Mouse (Mus musculus) CH12.LX (cell line): Measurements from ENCODE around the gene Ppfibp2. TPM values are rescaled to one million over a fixed set of nuclear protein-coding genes. Genes with fewer than 3 reads are reported as not detected.
A peak's percentile ranks its signal among the peaks of the same experiment; 100 is the strongest.

Experiments
- DNase-seq: peaks from one replicate; pipeline ENCODE4 v3.0.0-alpha.2; 2013; ENCODE audit errors: extremely low read depth
- H3K27ac ChIP-seq: 2 replicates; pipeline ENCODE4 v1.5.1; 2012; ENCODE audit warnings: low read depth, mild to moderate bottlenecking, control low read depth, moderate library complexity; ENCODE audit not compliant: insufficient read depth
- H3K27me3 ChIP-seq: replicated peaks from 2 replicates; pipeline ENCODE3; 2012; ENCODE audit warnings: inconsistent platforms
- H3K36me3 ChIP-seq, 2 experiments: replicated peaks in 1 of 2; 2 replicates each; pipeline versions ENCODE3 to v1.6.1; 2012; ENCODE audit warnings: inconsistent platforms in 1 of 2, low read length in 1 of 2, mild to moderate bottlenecking in 1 of 2, mixed read lengths in 1 of 2, moderate library complexity in 1 of 2; ENCODE audit not compliant: control insufficient read depth in 1 of 2, insufficient read depth in 1 of 2
- H3K4me1 ChIP-seq, 2 experiments: 2 replicates each; pipeline ENCODE4 v1.6.1; 2012; ENCODE audit warnings: inconsistent platforms in 1 of 2, moderate library complexity in 1 of 2; ENCODE audit not compliant: insufficient read depth in 2 of 2, control insufficient read depth in 1 of 2
- H3K4me2 ChIP-seq: 2 replicates; pipeline ENCODE4 v1.6.1; 2012; ENCODE audit warnings: low read depth, mild to moderate bottlenecking, control low read depth; ENCODE audit not compliant: poor library complexity, insufficient read depth, severe bottlenecking
- H3K4me3 ChIP-seq, 3 experiments: fragments of 150-350 bp in 1 of 3; sonication (generic) in 1 of 3; replicated peaks in 1 of 3; 2 replicates each; pipeline versions ENCODE3 to v1.5.1; 2011 to 2012; ENCODE audit warnings: low read depth in 2 of 3, low read length in 2 of 3, mild to moderate bottlenecking in 2 of 3, moderate library complexity in 2 of 3, control low read depth in 1 of 3, improper control_type of control experiment in 1 of 3, inconsistent platforms in 1 of 3, mixed read lengths in 1 of 3; ENCODE audit not compliant: poor library complexity in 1 of 3
- H3K79me2 ChIP-seq: replicated peaks from 2 replicates; pipeline ENCODE4 v1.6.1; 2012; ENCODE audit warnings: mild to moderate bottlenecking, moderate library complexity; ENCODE audit not compliant: control insufficient read depth, poor library complexity, insufficient read depth, severe bottlenecking; ENCODE audit errors: extremely low read depth
- H3K9ac ChIP-seq: 2 replicates; pipeline ENCODE4 v1.6.1; 2012; ENCODE audit warnings: low read depth, mild to moderate bottlenecking, control low read depth, moderate library complexity; ENCODE audit not compliant: insufficient read depth
- H3K9me3 ChIP-seq: replicated peaks from 2 replicates; pipeline ENCODE3; 2012; ENCODE audit warnings: low read length, inconsistent platforms, mixed read lengths
- BHLHE40 ChIP-seq: IDR thresholded peaks from 2 replicates; pipeline ENCODE4 v1.6.1; 2011; ENCODE audit warnings: mild to moderate bottlenecking, low read depth, low read length, improper control_type of control experiment
- CHD1 ChIP-seq: IDR thresholded peaks from 2 replicates; pipeline ENCODE4 v1.6.1; 2012; ENCODE audit warnings: low read depth, low read length, improper control_type of control experiment, inconsistent platforms
- E2F4 ChIP-seq: IDR thresholded peaks from 2 replicates; pipeline ENCODE4 v1.6.1; 2011; ENCODE audit warnings: low read depth, low read length, improper control_type of control experiment; ENCODE audit not compliant: insufficient replicate concordance
- ELF1 ChIP-seq: IDR thresholded peaks from 2 replicates; pipeline ENCODE4 v1.6.1; 2014; ENCODE audit warnings: low read depth, mild to moderate bottlenecking, inconsistent platforms, low read length, improper control_type of control experiment
- EP300 ChIP-seq: IDR thresholded peaks from 2 replicates; pipeline ENCODE4 v1.6.1; 2011; ENCODE audit warnings: low read length, improper control_type of control experiment
- ETS1 ChIP-seq: conservative IDR thresholded peaks from 2 replicates; pipeline ENCODE4 v1.6.1; 2012; ENCODE audit warnings: low read depth, mild to moderate bottlenecking, inconsistent platforms, low read length, improper control_type of control experiment, moderate library complexity
- GABPA ChIP-seq: IDR thresholded peaks from 2 replicates; pipeline ENCODE4 v1.6.1; 2012; ENCODE audit warnings: low read depth, low read length, improper control_type of control experiment, inconsistent platforms; ENCODE audit not compliant: insufficient replicate concordance
- HCFC1 ChIP-seq: IDR thresholded peaks from 2 replicates; pipeline ENCODE4 v1.6.1; 2012; ENCODE audit warnings: low read depth, mild to moderate bottlenecking, inconsistent platforms, low read length, improper control_type of control experiment
- IRF4 ChIP-seq: IDR thresholded peaks from 2 replicates; pipeline ENCODE4 v1.6.1; 2014; ENCODE audit warnings: low read depth, mild to moderate bottlenecking, inconsistent platforms, low read length, improper control_type of control experiment
- JUN ChIP-seq: IDR thresholded peaks from 2 replicates; pipeline ENCODE4 v1.6.1; 2011; ENCODE audit warnings: low read depth, mild to moderate bottlenecking, low read length, improper control_type of control experiment, moderate library complexity; ENCODE audit not compliant: insufficient read depth
- JUND ChIP-seq: conservative IDR thresholded peaks from 2 replicates; pipeline ENCODE4 v1.6.1; 2011; ENCODE audit warnings: low read depth, low read length, improper control_type of control experiment
- KAT2A ChIP-seq: IDR thresholded peaks from 2 replicates; pipeline ENCODE4 v1.6.1; 2012; ENCODE audit warnings: low read length, improper control_type of control experiment, inconsistent platforms; ENCODE audit not compliant: insufficient replicate concordance
- MAFK ChIP-seq: IDR thresholded peaks from 2 replicates; pipeline ENCODE4 v1.6.1; 2011; ENCODE audit warnings: low read length, improper control_type of control experiment; ENCODE audit not compliant: insufficient replicate concordance
- MAX ChIP-seq: IDR thresholded peaks from 2 replicates; pipeline ENCODE4 v1.6.1; 2011; ENCODE audit warnings: low read length, improper control_type of control experiment
- MEF2A ChIP-seq: IDR thresholded peaks from 2 replicates; pipeline ENCODE4 v1.6.1; 2014; ENCODE audit warnings: low read depth, mild to moderate bottlenecking, inconsistent platforms, low read length, improper control_type of control experiment, borderline replicate concordance
- MXI1 ChIP-seq: IDR thresholded peaks from 2 replicates; pipeline ENCODE4 v1.6.1; 2011; ENCODE audit warnings: mild to moderate bottlenecking, low read depth, low read length, improper control_type of control experiment
- MYC ChIP-seq: IDR thresholded peaks from 2 replicates; pipeline ENCODE4 v1.6.1; 2011; ENCODE audit warnings: low read depth, mild to moderate bottlenecking, improper control_type of control experiment, low read length
- NELFE ChIP-seq: IDR thresholded peaks from 2 replicates; pipeline ENCODE4 v1.6.1; 2011; ENCODE audit warnings: low read depth, low read length, improper control_type of control experiment
- NRF1 ChIP-seq: IDR thresholded peaks from 2 replicates; pipeline ENCODE4 v1.6.1; 2014; ENCODE audit warnings: low read depth, mild to moderate bottlenecking, inconsistent platforms, low read length, improper control_type of control experiment, moderate library complexity
- PAX5 ChIP-seq: IDR thresholded peaks from 2 replicates; pipeline ENCODE4 v1.6.1; 2012; ENCODE audit warnings: low read length, inconsistent platforms, mixed read lengths
- RCOR1 ChIP-seq: conservative IDR thresholded peaks from 2 replicates; pipeline ENCODE4 v1.6.1; 2012; ENCODE audit warnings: low read depth, mild to moderate bottlenecking, inconsistent platforms, low read length, improper control_type of control experiment
- SIN3A ChIP-seq: IDR thresholded peaks from 2 replicates; pipeline ENCODE4 v1.6.1; 2012; ENCODE audit warnings: low read length, improper control_type of control experiment, inconsistent platforms
- SMC3 ChIP-seq: IDR thresholded peaks from 2 replicates; pipeline ENCODE4 v1.6.1; 2011; ENCODE audit warnings: low read depth, low read length, improper control_type of control experiment
- TBP ChIP-seq: conservative IDR thresholded peaks from 2 replicates; pipeline ENCODE4 v1.6.1; 2011; ENCODE audit warnings: low read depth, low read length, improper control_type of control experiment
- UBTF ChIP-seq: IDR thresholded peaks from 2 replicates; pipeline ENCODE4 v1.6.1; 2012; ENCODE audit warnings: low read depth, mild to moderate bottlenecking, inconsistent platforms, low read length, improper control_type of control experiment, moderate library complexity
- USF1 ChIP-seq: IDR thresholded peaks from 2 replicates; pipeline ENCODE4 v1.6.1; 2014; ENCODE audit warnings: low read depth, mild to moderate bottlenecking, inconsistent platforms, low read length, improper control_type of control experiment
- USF2 ChIP-seq: conservative IDR thresholded peaks from 2 replicates; pipeline ENCODE4 v1.6.1; 2011; ENCODE audit warnings: low read depth, low read length, improper control_type of control experiment
- ZKSCAN1 ChIP-seq: IDR thresholded peaks from 2 replicates; pipeline ENCODE4 v1.6.1; 2012; ENCODE audit warnings: low read depth, inconsistent platforms, low read length, improper control_type of control experiment, borderline replicate concordance
- ZMIZ1 ChIP-seq: IDR thresholded peaks from 2 replicates; pipeline ENCODE4 v1.6.1; 2012; ENCODE audit warnings: low read depth, mild to moderate bottlenecking, inconsistent platforms, low read length, improper control_type of control experiment
- ZNF384 ChIP-seq: IDR thresholded peaks from 2 replicates; pipeline ENCODE4 v1.6.1; 2012; ENCODE audit warnings: low read depth, low read length, improper control_type of control experiment, inconsistent platforms
- dilution Hi-C: fragments of 300-500 bp; cut with MboI; formaldehyde crosslinking; loops from 2 replicates; pipeline ENCODE4 v1.14.3; 2020; ENCODE audit warnings: low sequenced_read_pairs; ENCODE audit not compliant: extremely low pct_unique_long_range_greater_than_20kb, extremely low pct_ligation_motif_present
- in situ Hi-C: fragments of 300-500 bp; cut with MboI; formaldehyde crosslinking; loops from 3 replicates; pipeline ENCODE4 v1.14.3; 2019; ENCODE audit warnings: low sequenced_read_pairs, low pct_ligation_motif_present, low pct_unique_long_range_greater_than_20kb, mixed read lengths
- polyA plus RNA-seq: library from polyadenylated mRNA; unstranded; fragments of >175 nt; gene quantifications from 2 replicates; pipeline ENCODE4 v1.2.1, GENCODE M21; 2012; ENCODE audit warnings: low read depth; ENCODE audit not compliant: insufficient read length
- total RNA-seq, 2 experiments: library from RNA; depleted of rRNA; stranded (reverse); fragments of 300-350 nt in 1 of 2; fragments of >200 nt in 1 of 2; gene quantifications; 2 replicates each; pipeline ENCODE4 v1.2.3; 2012 to 2014

Gene Ppfibp2
- total and polyA plus RNA-seq, 3 experiments, result 30.2 to 40.3 (median 40.2) TPM

DNA sequence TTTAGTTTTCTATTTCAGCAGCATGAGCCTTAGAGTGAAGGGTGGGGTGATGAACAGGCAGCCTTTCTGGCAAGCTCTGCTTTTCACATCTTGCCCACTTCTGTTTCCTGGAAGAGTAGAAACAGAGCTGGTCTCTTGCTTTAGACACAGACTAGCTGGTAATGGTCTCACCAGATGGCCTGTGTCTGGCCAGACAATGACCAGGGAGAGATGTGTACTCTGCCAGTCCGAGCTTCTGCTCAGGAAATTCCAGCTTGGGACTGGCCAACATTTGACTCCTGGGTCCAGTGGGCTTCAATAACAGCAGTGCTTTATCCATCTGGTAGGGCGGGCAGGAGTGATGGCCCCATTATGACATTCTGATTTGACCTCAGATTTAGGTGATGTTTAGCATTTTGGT, 150.1 kb downstream of the Ppfibp2 start:
- no peak for DNase-seq
- Histone ChIP-seq H3K4me3 (no peak overlapping the region), H3K27ac (peak overlapping the region; percentile 64; the same call in 1 of the 2 replicates), H3K79me2 (no peaks in the 10 kb centered on the region), H3K4me2 (no peak overlapping the region), H3K4me1 (peaks cover 32 to 55% of the 10 kb centered on the region in 2 experiments), H3K9me3 (no peaks in the 10 kb centered on the region), H3K36me3 (peaks cover 58 to 84% of the 10 kb centered on the region in 2 experiments), H3K9ac (no peak overlapping the region), H3K27me3 (no peaks in the 10 kb centered on the region)
- in situ Hi-C loops, result no loop called here
- dilution Hi-C loops, result no loop called here
- no peak for TF ChIP-seq SIN3A
- no peak for TF ChIP-seq RCOR1
- no peak for TF ChIP-seq USF1
- no peak for TF ChIP-seq ZNF384
- TF ChIP-seq CHD1, result no peak
- TF ChIP-seq UBTF, result no peak
- no peak for TF ChIP-seq MEF2A
- no peak for TF ChIP-seq ZKSCAN1
- TF ChIP-seq JUN, result no peak
- no peak for TF ChIP-seq ELF1
- TF ChIP-seq SMC3, result no peak
- TF ChIP-seq TBP, result no peak
- no peak for TF ChIP-seq KAT2A
- TF ChIP-seq HCFC1, result no peak
- no peak for TF ChIP-seq MYC
- TF ChIP-seq EP300, result no peak
- no peak for TF ChIP-seq IRF4
- no peak for TF ChIP-seq JUND
- TF ChIP-seq GABPA, result no peak
- TF ChIP-seq MXI1, result no peak

DNA sequence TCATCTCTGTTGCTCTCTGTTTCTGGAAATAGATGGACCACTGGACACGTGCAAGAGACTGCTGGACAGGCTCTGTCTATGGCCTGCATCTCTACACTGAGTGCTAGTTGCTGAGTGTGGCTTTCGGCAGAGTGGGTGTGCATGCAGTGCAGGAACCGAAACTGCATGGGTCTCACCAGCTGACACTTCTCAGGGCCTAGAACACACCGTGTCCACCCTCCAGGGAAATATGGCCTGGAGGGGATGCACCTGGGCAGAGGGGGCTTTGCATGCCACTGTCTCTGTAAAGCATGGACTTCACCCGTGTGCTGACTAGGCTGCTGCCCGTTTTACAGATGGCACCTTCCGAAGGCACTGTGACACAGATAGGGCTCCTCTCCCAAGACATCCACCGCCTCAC, 151.0 kb downstream of the Ppfibp2 start:
- 0 out of 2 replicates have a peak overlapping the region, but pooled peaks have one; percentile 8 for H3K4me2 ChIP-seq
- no peaks in the 10 kb centered on the region for H3K9me3 ChIP-seq
- H3K27me3 ChIP-seq, result no peaks in the 10 kb centered on the region
- H3K79me2 ChIP-seq, result no peaks in the 10 kb centered on the region
- H3K4me3 ChIP-seq, result peak overlapping the region in 1 of 3 experiments; percentile 17
- H3K36me3 ChIP-seq, result peaks cover 50 to 81% of the 10 kb centered on the region in 2 experiments
- peaks cover 32 to 55% of the 10 kb centered on the region in 2 experiments for H3K4me1 ChIP-seq
- DNase-seq, result peak; percentile 75
- no peak overlapping the region for H3K9ac ChIP-seq
- dilution Hi-C loops, result no loop called here
- H3K27ac ChIP-seq, result peak overlapping the region; percentile 64
- in situ Hi-C loops, result no loop called here
- TF ChIP-seq MAFK (peak; percentile 46; the same call in 1 of the 2 replicates), SIN3A (peak; percentile 72; the same call in 1 of the 2 replicates), ZNF384 (no peak), ZMIZ1 (no peak), NELFE (no peak), MEF2A (peak; percentile 60; the same call in 1 of the 2 replicates), MXI1 (peak; percentile 61; the same call in 1 of the 2 replicates), GABPA (no peak), RCOR1 (no peak; the same call in 1 of the 2 replicates), MAX (peak; percentile 27; the same call in 1 of the 2 replicates), USF2 (no peak), ETS1 (peak; percentile 95), NRF1 (no peak), E2F4 (no peak), IRF4 (peak; percentile 95), EP300 (peak; percentile 87), MYC (peak; percentile 74), BHLHE40 (peak; percentile 91), JUND (no peak), ZKSCAN1 (no peak), PAX5 (no peak)
